Mouse (Mus musculus): ENCODE measurements around the gene Ttc4.

- TF ChIP-seq POLR2A (IDR thresholded peaks at IDR 0.05; ENCODE audit: extremely low read depth, insufficient read depth, low read length) (no peak), CTCF (IDR thresholded peaks at IDR 0.05; ENCODE audit: low read depth, low read length) (no peak)
Observed at GRCm38 (mm10) chr4:106629374-106629773, 49.4 kb downstream of the Ttc4 start.
